Mouse (Mus musculus) c-Kit-negative CD71-positive TER-119-positive erythroid progenitor cells, embryonic 14.5 days (primary cell): Measurements from ENCODE around the gene Adam10.

ENCODE experiments used
- DNase-seq: peaks from one replicate; pipeline ENCODE4 v3.0.0-alpha.2; 2013; ENCODE audit warnings: low read depth, low spot score

Adam10 gene

GRCm38 (mm10) chr9:70788705-70789104 lies 109.9 kb downstream of the Adam10 start:
- DNase-seq: no peak

- DNase-seq: no peak
Observed at GRCm38 (mm10) chr9:70790621-70791020, 111.8 kb downstream of the Adam10 start.

GRCm38 (mm10) chr9:70794643-70795438 lies 116.0 kb downstream of the Adam10 start:
- no peak for DNase-seq

- DNase-seq: no peak
Observed at GRCm38 (mm10) chr9:70795439-70795757, 116.6 kb downstream of the Adam10 start.

GRCm38 (mm10) chr9:70800588-70801315 lies 122.0 kb downstream of the Adam10 start:
- DNase-seq: no peak

GRCm38 (mm10) chr9:70801761-70802160 lies 123.0 kb downstream of the Adam10 start:
- DNase-seq: no peak

- no peak for DNase-seq
Observed at GRCm38 (mm10) chr9:70802816-70803215, 124.0 kb downstream of the Adam10 start.

GRCm38 (mm10) chr9:70806069-70806468 lies 127.3 kb downstream of the Adam10 start:
- DNase-seq: no peak

GRCm38 (mm10) chr9:70807714-70808113 lies 128.9 kb downstream of the Adam10 start:
- no peak for DNase-seq

GRCm38 (mm10) chr9:70812551-70812950 lies 133.8 kb downstream of the Adam10 start:
- DNase-seq: no peak

- no peak for DNase-seq
Observed at GRCm38 (mm10) chr9:70816701-70817305, 138.0 kb downstream of the Adam10 start.

GRCm38 (mm10) chr9:70817396-70817795 lies 138.6 kb downstream of the Adam10 start:
- no peak for DNase-seq

- no peak for DNase-seq
Observed at GRCm38 (mm10) chr9:70818739-70819138, 139.9 kb downstream of the Adam10 start.

- DNase-seq: no peak
Observed at GRCm38 (mm10) chr9:70824103-70824502, 145.3 kb downstream of the Adam10 start.

GRCm38 (mm10) chr9:70827911-70828310 lies 149.1 kb downstream of the Adam10 start:
- no peak for DNase-seq
